Mouse (Mus musculus): Measurements from ENCODE around the gene Sema3d.

Gene Sema3d

DNA sequence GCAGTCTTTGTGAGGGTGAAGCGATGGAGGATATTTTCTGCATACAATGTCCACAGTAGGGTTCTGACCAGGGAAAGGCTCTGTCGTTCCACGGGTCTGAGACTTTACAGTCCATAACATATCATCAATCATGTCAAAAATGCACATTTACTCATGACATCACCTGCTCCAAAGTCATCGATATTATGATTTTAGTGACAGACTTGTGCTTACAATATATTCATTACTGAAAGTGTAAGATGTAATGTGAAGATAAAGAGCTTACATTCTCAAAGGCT is 92.4 kb downstream of the Sema3d start:
- H3K27me3 ChIP-seq (ENCODE audit: insufficient read depth, low read length), result no peaks in the 10 kb centered on the region
- H3K36me3 ChIP-seq (ENCODE audit: insufficient read depth, low read length), result no peaks in the 10 kb centered on the region
- TF ChIP-seq NANOG (IDR thresholded peaks at IDR 0.05; ENCODE audit: borderline replicate concordance, low read length) (no peak), POU5F1 (IDR thresholded peaks at IDR 0.05; ENCODE audit: borderline replicate concordance, low read length) (no peak), CTCF (conservative IDR thresholded peaks at IDR 0.05; ENCODE audit: low read length) (no peak)
- H3K9me3 ChIP-seq (ENCODE audit: low read length), result no peaks in the 10 kb centered on the region
- no peak overlapping the region for H3K4me3 ChIP-seq (replicated peaks; ENCODE audit: low read length)
- no peaks in the 10 kb centered on the region for H3K4me1 ChIP-seq (replicated peaks; ENCODE audit: low read depth, low read length)

DNA sequence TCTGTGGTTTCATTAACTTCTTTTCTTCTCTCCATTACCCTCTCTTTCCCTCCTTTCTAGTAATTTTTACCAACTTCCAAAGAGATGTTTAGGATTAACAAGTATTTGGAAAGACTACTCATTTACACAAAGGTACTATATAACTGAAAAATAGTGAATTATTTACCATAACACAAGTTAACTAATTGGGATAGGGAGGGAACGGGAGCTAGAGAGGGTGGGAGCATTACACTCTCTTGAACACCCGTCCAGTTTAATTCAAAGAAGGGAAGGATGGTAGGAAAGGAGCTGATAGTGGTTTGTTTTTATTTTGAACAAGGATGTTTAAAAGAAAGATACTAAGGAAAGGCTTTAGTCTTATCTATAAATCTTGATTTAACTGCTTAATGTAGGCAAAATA is 104.7 kb downstream of the Sema3d start:
- Histone ChIP-seq H3K36me3 (ENCODE audit: insufficient read depth, low read length) (no peaks in the 10 kb centered on the region), H3K9me3 (ENCODE audit: low read length) (no peaks in the 10 kb centered on the region), H3K4me1 (replicated peaks; ENCODE audit: low read depth, low read length) (no peaks in the 10 kb centered on the region), H3K4me3 (replicated peaks; ENCODE audit: low read length) (no peak overlapping the region), H3K27me3 (ENCODE audit: insufficient read depth, low read length) (no peaks in the 10 kb centered on the region)
- TF ChIP-seq CTCF (conservative IDR thresholded peaks at IDR 0.05; ENCODE audit: low read length) (no peak), NANOG (IDR thresholded peaks at IDR 0.05; ENCODE audit: borderline replicate concordance, low read length) (no peak), POU5F1 (IDR thresholded peaks at IDR 0.05; ENCODE audit: borderline replicate concordance, low read length) (no peak)

DNA sequence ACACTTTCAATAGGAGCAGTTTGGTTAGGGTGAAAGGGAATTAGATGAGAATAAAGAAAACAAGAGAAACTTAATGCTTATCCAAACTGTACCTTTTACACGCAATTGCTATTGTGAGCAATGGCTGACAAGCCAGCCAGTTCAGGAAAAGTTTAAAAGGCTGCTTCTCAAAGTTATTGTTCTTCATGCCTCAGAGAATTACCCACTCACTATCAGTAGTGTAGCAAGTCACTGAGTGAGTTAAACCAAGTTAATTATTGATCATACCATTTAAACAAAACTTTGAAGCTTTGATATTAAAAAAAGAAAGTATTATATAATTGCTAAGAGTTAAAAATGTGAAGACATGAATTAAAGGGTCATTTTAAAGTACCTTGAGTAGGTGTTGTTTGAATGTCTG is 108.5 kb downstream of the Sema3d start:
- H3K36me3 ChIP-seq (ENCODE audit: insufficient read depth, low read length), result no peaks in the 10 kb centered on the region
- H3K4me1 ChIP-seq (replicated peaks; ENCODE audit: low read depth, low read length), result no peaks in the 10 kb centered on the region
- H3K9me3 ChIP-seq (ENCODE audit: low read length), result no peaks in the 10 kb centered on the region
- H3K27me3 ChIP-seq (ENCODE audit: insufficient read depth, low read length), result no peaks in the 10 kb centered on the region
- TF ChIP-seq CTCF (conservative IDR thresholded peaks at IDR 0.05; ENCODE audit: low read length), result no peak
- no peak for TF ChIP-seq NANOG (IDR thresholded peaks at IDR 0.05; ENCODE audit: borderline replicate concordance, low read length)
- TF ChIP-seq POU5F1 (IDR thresholded peaks at IDR 0.05; ENCODE audit: borderline replicate concordance, low read length), result no peak
- H3K4me3 ChIP-seq (replicated peaks; ENCODE audit: low read length), result no peak overlapping the region

DNA sequence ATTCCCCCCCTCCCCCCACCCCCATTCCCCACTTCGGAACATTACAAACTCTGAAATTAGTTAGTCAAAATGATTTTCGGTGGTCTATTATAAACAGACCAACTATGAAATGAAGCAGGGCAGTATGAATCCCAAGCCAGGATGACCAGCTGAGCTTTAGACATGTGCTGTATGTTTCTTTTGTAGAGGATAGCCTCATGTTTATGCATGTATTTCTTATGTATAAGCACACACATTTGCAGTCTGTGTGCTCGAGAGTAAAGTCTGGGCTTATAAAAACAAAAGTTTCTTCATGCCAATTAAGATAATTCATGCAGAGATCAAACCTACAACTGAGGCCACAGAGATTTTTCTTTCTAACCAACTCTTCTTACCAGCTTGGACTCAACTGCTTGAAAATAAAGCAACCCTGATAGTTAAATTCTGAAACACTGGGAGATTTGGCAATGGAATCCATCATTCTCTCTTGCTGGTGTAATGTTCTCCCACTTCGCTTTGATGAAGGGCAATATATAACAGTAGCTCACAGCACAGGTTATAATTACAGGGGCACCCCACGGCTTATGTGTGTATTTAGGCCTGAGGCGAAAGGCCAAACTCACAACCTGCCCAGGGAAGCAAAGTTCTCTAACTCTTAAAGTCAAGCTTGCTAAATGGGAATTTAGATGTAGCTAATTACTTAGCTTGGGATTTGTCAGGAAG is 115.2 kb downstream of the Sema3d start:
- TF ChIP-seq CTCF (conservative IDR thresholded peaks at IDR 0.05; ENCODE audit: low read length) (no peak), NANOG (IDR thresholded peaks at IDR 0.05; ENCODE audit: borderline replicate concordance, low read length) (no peak), POU5F1 (IDR thresholded peaks at IDR 0.05; ENCODE audit: borderline replicate concordance, low read length) (no peak)
- H3K4me3 ChIP-seq (replicated peaks; ENCODE audit: low read length), result no peak overlapping the region
- H3K36me3 ChIP-seq (ENCODE audit: insufficient read depth, low read length), result no peaks in the 10 kb centered on the region
- H3K27me3 ChIP-seq (ENCODE audit: insufficient read depth, low read length), result no peaks in the 10 kb centered on the region
- H3K9me3 ChIP-seq (ENCODE audit: low read length), result no peaks in the 10 kb centered on the region
- 0 out of 2 replicates have a peak, but pooled peaks cover 7% of the 10 kb centered on the region for H3K4me1 ChIP-seq (replicated peaks; ENCODE audit: low read depth, low read length)

DNA sequence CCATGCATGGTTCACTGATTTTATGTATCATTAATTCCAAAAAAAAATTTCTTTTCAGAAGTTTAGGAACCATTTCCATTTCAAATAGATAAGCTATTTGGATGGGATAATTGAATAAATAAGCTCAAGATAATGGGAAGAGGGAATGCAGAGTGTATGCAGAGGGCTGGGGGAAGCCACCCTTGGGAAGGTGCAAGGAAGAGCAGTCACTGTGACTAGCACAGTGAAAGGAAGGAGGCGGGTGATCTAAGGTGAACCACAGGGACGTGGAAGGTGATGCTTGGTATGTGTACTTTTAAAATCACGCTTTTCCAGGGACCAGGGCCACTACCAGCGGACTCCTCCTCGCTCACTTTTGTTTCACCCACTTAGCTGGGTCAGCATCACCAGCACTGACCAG is 115.9 kb downstream of the Sema3d start:
- H3K9me3 ChIP-seq (ENCODE audit: low read length), result no peaks in the 10 kb centered on the region
- no peak overlapping the region for H3K4me3 ChIP-seq (replicated peaks; ENCODE audit: low read length)
- H3K4me1 ChIP-seq (replicated peaks; ENCODE audit: low read depth, low read length), result 0 out of 2 replicates have a peak, but pooled peaks cover 7% of the 10 kb centered on the region
- no peaks in the 10 kb centered on the region for H3K27me3 ChIP-seq (ENCODE audit: insufficient read depth, low read length)
- no peak for TF ChIP-seq POU5F1 (IDR thresholded peaks at IDR 0.05; ENCODE audit: borderline replicate concordance, low read length)
- TF ChIP-seq CTCF (conservative IDR thresholded peaks at IDR 0.05; ENCODE audit: low read length), result no peak
- TF ChIP-seq NANOG (IDR thresholded peaks at IDR 0.05; ENCODE audit: borderline replicate concordance, low read length), result no peak
- no peaks in the 10 kb centered on the region for H3K36me3 ChIP-seq (ENCODE audit: insufficient read depth, low read length)

DNA sequence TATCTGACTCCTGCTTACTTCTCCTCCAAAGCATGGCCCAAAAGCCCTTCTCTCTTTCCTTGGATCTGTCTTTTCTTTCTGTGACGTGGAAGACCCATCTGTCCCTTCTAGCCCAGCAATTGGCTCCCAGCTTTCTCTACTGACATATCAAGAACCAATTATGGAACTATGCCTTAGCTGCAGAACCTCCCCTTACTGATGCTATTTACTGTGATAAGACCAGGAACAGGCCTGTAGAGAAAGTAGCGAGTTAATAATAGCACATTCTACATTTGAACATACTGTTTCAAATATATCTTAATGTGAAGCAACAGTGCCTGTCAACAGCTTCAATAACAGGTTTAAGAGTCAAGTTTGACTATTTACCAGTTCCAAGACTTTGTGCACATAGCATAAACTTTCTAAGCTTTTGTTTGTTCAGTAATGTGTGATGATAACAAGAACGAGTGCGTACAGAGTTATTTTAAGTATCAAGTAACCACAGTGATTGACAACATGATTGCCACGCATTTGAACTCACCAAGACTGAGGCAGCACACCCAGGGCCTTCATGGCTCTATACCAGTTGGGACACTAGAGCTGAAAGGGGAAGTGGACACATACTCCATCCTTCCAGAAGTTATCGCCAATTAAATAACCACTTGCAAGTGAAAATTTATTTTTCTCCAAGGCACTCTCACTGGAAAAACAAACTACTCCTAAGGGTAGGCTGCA is 116.8 kb downstream of the Sema3d start:
- no peak overlapping the region for H3K4me3 ChIP-seq (replicated peaks; ENCODE audit: low read length)
- H3K36me3 ChIP-seq (ENCODE audit: insufficient read depth, low read length), result no peaks in the 10 kb centered on the region

DNA sequence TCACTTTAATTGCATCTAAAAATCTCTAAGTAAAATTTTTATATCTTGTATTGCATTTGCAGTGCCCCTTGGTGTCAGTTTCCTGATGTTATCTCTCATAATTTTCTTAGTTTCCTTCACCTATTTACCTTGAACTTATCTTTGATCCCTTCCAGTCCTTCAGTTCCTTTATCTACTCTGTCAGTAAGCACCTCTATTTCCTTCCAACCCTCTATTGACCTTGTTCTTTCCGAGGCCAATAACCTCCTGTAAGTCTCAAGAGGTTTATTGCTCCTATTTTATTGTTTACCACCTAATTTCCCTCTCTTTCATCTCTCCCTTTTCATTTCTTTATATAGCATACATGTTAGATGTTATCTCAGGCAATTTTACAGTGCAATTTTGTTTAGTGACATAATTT is 129.3 kb downstream of the Sema3d start:
- TF ChIP-seq POU5F1 (IDR thresholded peaks at IDR 0.05; ENCODE audit: borderline replicate concordance, low read length), result no peak
- TF ChIP-seq NANOG (IDR thresholded peaks at IDR 0.05; ENCODE audit: borderline replicate concordance, low read length), result no peak
- TF ChIP-seq CTCF (conservative IDR thresholded peaks at IDR 0.05; ENCODE audit: low read length), result no peak
- Histone ChIP-seq H3K27me3 (ENCODE audit: insufficient read depth, low read length) (no peaks in the 10 kb centered on the region), H3K4me3 (replicated peaks; ENCODE audit: low read length) (no peak overlapping the region), H3K4me1 (replicated peaks; ENCODE audit: low read depth, low read length) (no peaks in the 10 kb centered on the region), H3K36me3 (ENCODE audit: insufficient read depth, low read length) (no peaks in the 10 kb centered on the region), H3K9me3 (ENCODE audit: low read length) (no peaks in the 10 kb centered on the region)

More for the DNA sequence above, 116.8 kb downstream of the Sema3d start:
- no peak for TF ChIP-seq POU5F1 (IDR thresholded peaks at IDR 0.05; ENCODE audit: borderline replicate concordance, low read length)
- TF ChIP-seq CTCF (conservative IDR thresholded peaks at IDR 0.05; ENCODE audit: low read length), result no peak
- TF ChIP-seq NANOG (IDR thresholded peaks at IDR 0.05; ENCODE audit: borderline replicate concordance, low read length), result no peak
- Histone ChIP-seq H3K4me1 (replicated peaks; ENCODE audit: low read depth, low read length) (0 out of 2 replicates have a peak, but pooled peaks cover 7% of the 10 kb centered on the region), H3K9me3 (ENCODE audit: low read length) (no peaks in the 10 kb centered on the region), H3K27me3 (ENCODE audit: insufficient read depth, low read length) (no peaks in the 10 kb centered on the region)

DNA sequence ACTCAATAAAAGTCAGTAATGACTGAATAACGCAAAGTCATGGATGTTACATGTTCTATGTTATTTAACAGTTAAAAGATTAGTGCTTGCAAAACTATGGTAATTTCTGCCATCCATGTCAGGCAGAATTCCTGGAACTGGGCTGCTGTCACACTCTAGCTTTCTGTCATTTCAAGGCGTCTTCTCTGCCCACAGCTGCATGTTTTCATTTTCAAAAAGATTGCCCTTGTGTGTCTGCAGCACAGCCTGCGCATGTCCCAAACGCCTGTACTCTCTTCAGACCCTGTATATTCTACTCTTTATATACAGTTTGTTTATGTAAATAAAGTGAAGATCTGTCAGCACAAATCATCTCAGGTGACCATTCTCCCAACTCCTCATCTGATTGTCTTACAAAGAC is 132.1 kb downstream of the Sema3d start:
- no peak for TF ChIP-seq NANOG (IDR thresholded peaks at IDR 0.05; ENCODE audit: borderline replicate concordance, low read length)
- TF ChIP-seq POU5F1 (IDR thresholded peaks at IDR 0.05; ENCODE audit: borderline replicate concordance, low read length), result no peak
- no peak for TF ChIP-seq CTCF (conservative IDR thresholded peaks at IDR 0.05; ENCODE audit: low read length)
- H3K27me3 ChIP-seq (ENCODE audit: insufficient read depth, low read length), result no peaks in the 10 kb centered on the region
- no peaks in the 10 kb centered on the region for H3K4me1 ChIP-seq (replicated peaks; ENCODE audit: low read depth, low read length)
- H3K36me3 ChIP-seq (ENCODE audit: insufficient read depth, low read length), result no peaks in the 10 kb centered on the region
- no peaks in the 10 kb centered on the region for H3K9me3 ChIP-seq (ENCODE audit: low read length)
- H3K4me3 ChIP-seq (replicated peaks; ENCODE audit: low read length), result no peak overlapping the region
